Mouse (Mus musculus): ENCODE results near the gene Reps1.
"Not testable (repeated sequence)": the region's sequence is repeated elsewhere in the genome, so short reads cannot be mapped to it uniquely, and the experiment has no call there.

The Reps1 gene

GRCm38 (mm10) chr10:18064606-18065228, 9.1 kb downstream of the Reps1 start:
- DNase-seq: no peak

GRCm38 (mm10) chr10:18066031-18066439, 10.4 kb downstream of the Reps1 start:
- no peak for DNase-seq

- no peak for DNase-seq
Measured at GRCm38 (mm10) chr10:18067761-18068446, 12.2 kb downstream of the Reps1 start.

- DNase-seq: no peak
Measured at GRCm38 (mm10) chr10:18068880-18069279, 13.2 kb downstream of the Reps1 start.

- DNase-seq: peak; percentile 8
Measured at GRCm38 (mm10) chr10:18069576-18069975, 13.9 kb downstream of the Reps1 start.

- peak; percentile 72 for DNase-seq
Measured at GRCm38 (mm10) chr10:18070144-18070543, 14.5 kb downstream of the Reps1 start.

GRCm38 (mm10) chr10:18070616-18071015, 15.0 kb downstream of the Reps1 start:
- no peak for DNase-seq

GRCm38 (mm10) chr10:18072871-18073270, 17.2 kb downstream of the Reps1 start:
- no peak for DNase-seq

GRCm38 (mm10) chr10:18074383-18075075, 18.9 kb downstream of the Reps1 start:
- no peak for DNase-seq

GRCm38 (mm10) chr10:18075845-18076244, 20.2 kb downstream of the Reps1 start:
- no peak for DNase-seq

- no peak for DNase-seq
Measured at GRCm38 (mm10) chr10:18081536-18081935, 25.9 kb downstream of the Reps1 start.

- no peak for DNase-seq
Measured at GRCm38 (mm10) chr10:18082772-18083171, 27.1 kb downstream of the Reps1 start.

- no peak for DNase-seq
Measured at GRCm38 (mm10) chr10:18090691-18091090, 35.0 kb downstream of the Reps1 start.

- no peak for DNase-seq
Measured at GRCm38 (mm10) chr10:18102166-18102565, 46.5 kb downstream of the Reps1 start.

GRCm38 (mm10) chr10:18107471-18107870, 51.8 kb downstream of the Reps1 start:
- DNase-seq: no peak

- no peak for DNase-seq
Measured at GRCm38 (mm10) chr10:18110940-18111339, 55.3 kb downstream of the Reps1 start.

GRCm38 (mm10) chr10:18113473-18114093, 57.9 kb downstream of the Reps1 start:
- DNase-seq: no peak

GRCm38 (mm10) chr10:18118336-18118735, 62.7 kb downstream of the Reps1 start:
- DNase-seq: no peak

- no peak for DNase-seq
Measured at GRCm38 (mm10) chr10:18130276-18130675, 74.6 kb downstream of the Reps1 start.

- DNase-seq: no peak
Measured at GRCm38 (mm10) chr10:18131666-18132650, 76.3 kb downstream of the Reps1 start.

- DNase-seq: not testable (repeated sequence)
Measured at GRCm38 (mm10) chr10:18138853-18139503, 83.3 kb downstream of the Reps1 start.

GRCm38 (mm10) chr10:18139615-18140014, 84.0 kb downstream of the Reps1 start:
- DNase-seq: no peak

Data from layer of hippocampus, adult 9-11 months (tissue).